Mouse (Mus musculus): ENCODE data around the gene Dpf1. TPM values are rescaled to one million over a fixed set of nuclear protein-coding genes. Genes with fewer than 3 reads are reported as not detected.

The Dpf1 gene
- polyA plus RNA-seq, 1 experiment from 2014 or later: 42.7 TPM

GRCm38 (mm10) chr7:29306108-29306507 is 2.4 kb downstream of the Dpf1 start:
- DNase-seq (ENCODE audit: extremely low spot score, low spot score): no peak
- peaks cover 77% of the 10 kb centered on the region for H3K4me1 ChIP-seq
- peaks cover 9% of the 10 kb centered on the region for H3K36me3 ChIP-seq (replicated peaks)
- H3K4me3 ChIP-seq: peak overlapping the region; percentile 77
- H3K9me3 ChIP-seq: no peaks in the 10 kb centered on the region
- peak overlapping the region; percentile 89 for H3K27ac ChIP-seq
- WGBS: 31% methylated on average over 7 of the region's 7 CpGs
- H3K27me3 ChIP-seq (ENCODE audit: poor library complexity, severe bottlenecking): peaks cover 70% of the 10 kb centered on the region

GRCm38 (mm10) chr7:29306619-29307018 is 2.9 kb downstream of the Dpf1 start:
- Histone ChIP-seq H3K4me1 (peaks cover 75% of the 10 kb centered on the region), H3K9me3 (no peaks in the 10 kb centered on the region), H3K27ac (peak overlapping the region; percentile 89), H3K4me3 (peak overlapping the region; percentile 77), H3K27me3 (ENCODE audit: poor library complexity, severe bottlenecking) (peaks cover 75% of the 10 kb centered on the region), H3K36me3 (replicated peaks) (peaks cover 14% of the 10 kb centered on the region)
- WGBS: 19% methylated on average over 7 of the region's 7 CpGs
- peak; percentile 56 for DNase-seq (ENCODE audit: extremely low spot score, low spot score)

GRCm38 (mm10) chr7:29307350-29308104 is 3.8 kb downstream of the Dpf1 start:
- Histone ChIP-seq H3K27me3 (ENCODE audit: poor library complexity, severe bottlenecking) (peaks cover 73% of the 10 kb centered on the region), H3K36me3 (replicated peaks) (peaks cover 23% of the 10 kb centered on the region), H3K4me1 (peaks cover 78% of the 10 kb centered on the region), H3K27ac (peak overlapping the region; percentile 87), H3K9me3 (no peaks in the 10 kb centered on the region), H3K4me3 (peak overlapping the region; percentile 77)
- DNase-seq (ENCODE audit: extremely low spot score, low spot score): peak; percentile 90
- 2% methylated on average over 42 of the region's 42 CpGs for WGBS

GRCm38 (mm10) chr7:29309221-29309721 is 5.5 kb downstream of the Dpf1 start:
- H3K27me3 ChIP-seq (ENCODE audit: poor library complexity, severe bottlenecking): peaks cover 64% of the 10 kb centered on the region
- H3K4me1 ChIP-seq: peaks cover 83% of the 10 kb centered on the region
- DNase-seq (ENCODE audit: extremely low spot score, low spot score): peak; percentile 47
- peak overlapping the region; percentile 77 for H3K4me3 ChIP-seq
- under 1% methylated on average over 36 of the region's 36 CpGs for WGBS
- H3K27ac ChIP-seq: peak overlapping the region; percentile 74
- peaks cover 37% of the 10 kb centered on the region for H3K36me3 ChIP-seq (replicated peaks)
- H3K9me3 ChIP-seq: no peaks in the 10 kb centered on the region

- Histone ChIP-seq H3K4me1 (peaks cover 83% of the 10 kb centered on the region), H3K27me3 (ENCODE audit: poor library complexity, severe bottlenecking) (peaks cover 61% of the 10 kb centered on the region), H3K36me3 (replicated peaks) (peaks cover 42% of the 10 kb centered on the region), H3K27ac (peak overlapping the region; percentile 74), H3K4me3 (peak overlapping the region; percentile 77), H3K9me3 (no peaks in the 10 kb centered on the region)
- no peak for DNase-seq (ENCODE audit: extremely low spot score, low spot score)
- WGBS: 11% methylated on average over 5 of the region's 5 CpGs
Observed at GRCm38 (mm10) chr7:29309749-29310148, 6.0 kb downstream of the Dpf1 start.

- DNase-seq (ENCODE audit: extremely low spot score, low spot score): no peak
- Histone ChIP-seq H3K4me3 (no peak overlapping the region), H3K4me1 (peaks cover 83% of the 10 kb centered on the region), H3K27me3 (ENCODE audit: poor library complexity, severe bottlenecking) (peaks cover 35% of the 10 kb centered on the region), H3K27ac (peak overlapping the region; percentile 48; the same call in 1 of the 2 replicates), H3K36me3 (replicated peaks) (peaks cover 61% of the 10 kb centered on the region), H3K9me3 (no peaks in the 10 kb centered on the region)
- 29% methylated on average over 9 of the region's 9 CpGs for WGBS
Observed at GRCm38 (mm10) chr7:29313051-29313450, 9.3 kb downstream of the Dpf1 start.

- no peaks in the 10 kb centered on the region for H3K9me3 ChIP-seq
- WGBS: 57% methylated on average over 9 of the region's 9 CpGs
- peaks cover 29% of the 10 kb centered on the region for H3K27me3 ChIP-seq (ENCODE audit: poor library complexity, severe bottlenecking)
- peak overlapping the region; percentile 95 for H3K27ac ChIP-seq
- no peak for DNase-seq (ENCODE audit: extremely low spot score, low spot score)
- no peak overlapping the region for H3K4me3 ChIP-seq
- H3K4me1 ChIP-seq: peaks cover 83% of the 10 kb centered on the region
- H3K36me3 ChIP-seq (replicated peaks): peaks cover 61% of the 10 kb centered on the region
Observed at GRCm38 (mm10) chr7:29313572-29314261, 10.0 kb downstream of the Dpf1 start.

GRCm38 (mm10) chr7:29314844-29315628 is 11.3 kb downstream of the Dpf1 start:
- peaks cover 15% of the 10 kb centered on the region for H3K27me3 ChIP-seq (ENCODE audit: poor library complexity, severe bottlenecking)
- H3K36me3 ChIP-seq (replicated peaks): peaks cover 61% of the 10 kb centered on the region
- H3K4me3 ChIP-seq: no peak overlapping the region; the same call in 1 of the 2 replicates
- no peaks in the 10 kb centered on the region for H3K9me3 ChIP-seq
- DNase-seq (ENCODE audit: extremely low spot score, low spot score): peak; percentile 56
- 76% methylated on average over 13 of the region's 13 CpGs for WGBS
- H3K4me1 ChIP-seq: peaks cover 83% of the 10 kb centered on the region
- H3K27ac ChIP-seq: peak overlapping the region; percentile 95

GRCm38 (mm10) chr7:29316137-29316734 is 12.5 kb downstream of the Dpf1 start:
- no peaks in the 10 kb centered on the region for H3K9me3 ChIP-seq
- peak overlapping the region; percentile 95 for H3K27ac ChIP-seq
- no peak for DNase-seq (ENCODE audit: extremely low spot score, low spot score)
- H3K36me3 ChIP-seq (replicated peaks): peaks cover 52% of the 10 kb centered on the region
- H3K27me3 ChIP-seq (ENCODE audit: poor library complexity, severe bottlenecking): peaks cover 3% of the 10 kb centered on the region; the same call in 1 of the 2 replicates
- WGBS: 65% methylated on average over 17 of the region's 17 CpGs
- H3K4me3 ChIP-seq: peak overlapping the region; percentile 18; the same call in 1 of the 2 replicates
- H3K4me1 ChIP-seq: peaks cover 89% of the 10 kb centered on the region

GRCm38 (mm10) chr7:29316976-29317375 is 13.2 kb downstream of the Dpf1 start:
- Histone ChIP-seq H3K36me3 (replicated peaks) (peaks cover 52% of the 10 kb centered on the region), H3K27me3 (ENCODE audit: poor library complexity, severe bottlenecking) (no peaks in the 10 kb centered on the region), H3K4me1 (peaks cover 96% of the 10 kb centered on the region), H3K27ac (peak overlapping the region; percentile 95), H3K9me3 (no peaks in the 10 kb centered on the region), H3K4me3 (peak overlapping the region; percentile 45)
- WGBS: 4% methylated on average over 10 of the region's 10 CpGs
- peak; percentile 53 for DNase-seq (ENCODE audit: extremely low spot score, low spot score)

GRCm38 (mm10) chr7:29317558-29317957 is 13.8 kb downstream of the Dpf1 start:
- 0% methylated on average over 2 of the region's 2 CpGs for WGBS
- H3K4me1 ChIP-seq: peaks cover 95% of the 10 kb centered on the region

More at GRCm38 (mm10) chr7:29317558-29317957, 13.8 kb downstream of the Dpf1 start:
- Histone ChIP-seq H3K27me3 (ENCODE audit: poor library complexity, severe bottlenecking) (no peaks in the 10 kb centered on the region), H3K27ac (peak overlapping the region; percentile 95), H3K9me3 (no peaks in the 10 kb centered on the region), H3K36me3 (replicated peaks) (peaks cover 48% of the 10 kb centered on the region), H3K4me3 (peak overlapping the region; percentile 45)
- DNase-seq (ENCODE audit: extremely low spot score, low spot score): peak; percentile 87

Data from forebrain, embryonic 10.5 days (tissue).